Mouse (Mus musculus) layer of hippocampus, adult 11-12 months (tissue): Measurements from ENCODE around the gene 9330161L09Rik.

Experiments
- DNase-seq: peaks from one replicate; pipeline ENCODE4 v3.0.0; 2022; ENCODE audit warnings: low spot score

9330161L09Rik gene

DNA sequence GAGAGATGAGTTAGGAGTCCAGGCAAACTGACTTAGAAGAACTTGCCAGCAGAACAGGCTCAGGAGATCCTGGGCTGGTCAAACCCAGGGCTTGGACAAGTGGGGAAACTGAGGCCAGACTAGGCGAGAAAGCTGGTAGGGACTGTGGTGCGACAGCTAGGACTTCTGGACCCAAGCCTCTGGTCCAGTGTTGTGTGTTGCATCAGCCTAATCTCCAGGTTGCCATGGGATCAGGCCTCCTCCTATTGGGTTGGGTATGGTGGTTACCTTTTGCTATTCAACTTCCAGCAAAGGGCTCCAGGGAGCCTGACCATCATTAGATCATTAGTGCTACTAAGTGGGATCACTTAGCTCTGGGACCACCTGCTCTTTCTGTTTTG, 18.3 kb downstream of the 9330161L09Rik start:
- DNase-seq, result no peak

DNA sequence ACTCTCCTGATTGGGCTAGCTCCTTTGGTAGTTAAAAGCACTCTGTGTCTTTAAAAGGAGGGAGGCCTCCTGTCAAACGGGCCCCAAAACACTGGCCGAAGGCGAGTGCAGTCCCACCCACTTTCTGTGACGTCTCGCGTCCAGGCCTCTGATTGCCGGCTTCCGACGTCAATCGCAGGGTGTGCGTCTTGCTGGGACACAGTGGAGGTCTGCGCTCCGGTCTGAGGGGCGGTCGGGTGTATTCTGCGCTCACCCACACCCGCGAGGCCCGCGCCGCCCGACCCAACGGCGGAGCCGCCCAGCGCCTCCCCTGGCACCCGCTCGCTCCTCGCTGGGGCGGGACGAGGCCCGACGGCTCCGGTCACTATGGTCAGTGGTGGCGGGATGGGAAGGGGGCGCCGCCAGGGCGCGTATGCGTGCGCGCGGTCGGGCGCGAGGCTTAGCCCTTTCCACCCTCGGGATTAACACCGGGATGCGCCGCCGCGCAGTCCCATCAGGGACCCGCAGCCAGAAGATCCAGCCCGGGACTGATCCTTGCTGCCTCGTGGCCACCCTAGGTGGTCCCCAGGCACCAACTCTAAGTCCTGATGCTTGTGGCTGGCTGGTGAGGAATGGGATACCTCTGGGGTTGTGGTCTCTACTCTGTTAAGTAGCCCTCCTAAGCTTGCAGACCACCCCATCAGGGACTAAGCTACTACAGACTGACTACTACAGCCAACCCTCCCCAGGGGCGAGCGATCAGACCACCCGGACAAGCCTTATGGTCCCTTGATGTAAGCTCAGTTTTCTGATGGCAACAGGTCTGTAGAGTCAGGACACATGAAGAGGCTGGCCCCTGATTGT, 18.9 kb downstream of the 9330161L09Rik start, which contains the start of gene Otub2:
Otub2 (plus strand) TSS at position 178 of the 843 bp plus-strand sequence.
- peak; percentile 97 for DNase-seq

GRCm38 (mm10) chr12:103380226-103380625, 27.4 kb downstream of the 9330161L09Rik start:
- no peak for DNase-seq

DNA sequence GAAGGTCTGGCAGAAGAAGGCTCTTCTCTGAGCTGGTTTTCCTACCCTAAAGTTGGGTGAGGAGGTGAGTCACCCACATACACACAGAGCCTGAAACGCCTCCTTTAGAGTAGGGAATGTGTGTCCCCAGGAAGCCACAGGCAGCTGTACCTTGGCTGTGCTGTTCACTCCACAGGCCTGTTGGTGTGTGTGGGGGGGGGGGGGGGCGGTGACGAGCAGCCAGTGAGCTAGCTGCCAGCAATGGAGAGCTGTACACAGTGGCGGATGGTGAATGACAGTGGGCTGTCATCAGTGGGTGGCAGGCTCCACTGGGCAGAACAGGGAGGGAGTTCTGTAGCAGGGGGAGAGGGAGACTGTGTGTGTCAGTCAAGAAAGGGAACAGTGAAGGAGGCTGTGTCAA, 30.8 kb downstream of the 9330161L09Rik start:
- peak; percentile 48 for DNase-seq

GRCm38 (mm10) chr12:103376124-103376523, 31.5 kb downstream of the 9330161L09Rik start:
- peak; percentile 71 for DNase-seq

DNA sequence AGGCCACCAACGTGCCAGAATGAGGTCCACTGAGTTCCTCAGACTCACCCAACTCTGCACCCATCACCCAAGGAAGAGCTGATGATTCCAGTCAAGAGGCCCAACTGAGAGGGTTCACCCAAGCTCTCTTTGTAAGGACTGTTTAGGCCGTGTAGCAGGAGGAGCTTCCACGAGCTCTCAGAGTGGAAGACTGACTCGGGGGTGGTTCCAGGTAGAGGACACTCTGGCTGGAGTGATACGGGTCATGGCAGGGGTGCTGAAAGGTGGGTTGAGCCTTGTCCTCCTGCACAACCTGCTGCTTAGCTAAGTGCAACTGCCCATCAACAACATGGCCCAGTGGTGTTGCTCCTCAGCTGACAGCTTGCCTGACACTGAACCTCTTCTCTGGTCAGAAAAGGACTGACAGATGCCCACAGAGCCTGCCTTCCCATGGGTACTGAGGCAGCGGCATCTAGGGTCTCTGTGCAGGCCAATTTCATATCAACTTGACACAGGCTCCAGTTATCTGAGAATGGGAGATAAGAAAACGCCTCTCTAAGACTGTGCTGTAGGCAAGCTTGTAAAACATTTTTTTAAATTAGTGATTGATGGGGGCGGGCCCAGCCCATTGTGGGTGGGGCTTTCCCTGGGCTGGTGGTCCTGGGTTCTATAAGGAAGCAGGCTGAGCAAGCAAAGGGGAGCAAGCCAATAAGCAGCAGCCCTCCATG, 33.9 kb downstream of the 9330161L09Rik start:
- DNase-seq, result no peak

GRCm38 (mm10) chr12:103371711-103372110, 35.9 kb downstream of the 9330161L09Rik start:
- peak; percentile 70 for DNase-seq

DNA sequence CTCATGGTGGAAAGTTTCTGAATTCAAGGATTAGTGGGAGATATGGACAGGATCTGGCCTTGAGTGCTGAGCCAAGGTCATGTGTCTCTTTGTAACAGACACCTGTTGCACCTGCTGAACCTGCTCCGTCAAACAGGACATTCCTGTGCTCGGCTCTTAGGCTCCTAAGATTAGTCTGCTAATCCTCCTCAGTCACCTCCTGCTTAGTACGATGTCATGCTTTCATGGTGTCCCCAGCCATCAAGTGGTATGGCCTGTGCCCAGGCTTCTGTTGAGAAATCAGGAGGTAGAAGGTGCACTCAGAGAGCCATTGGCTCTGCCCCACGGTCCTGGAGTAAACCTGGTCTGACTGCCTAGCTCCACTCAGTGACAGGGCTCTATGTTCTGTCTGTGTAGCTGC, 36.8 kb downstream of the 9330161L09Rik start:
- no peak for DNase-seq

DNA sequence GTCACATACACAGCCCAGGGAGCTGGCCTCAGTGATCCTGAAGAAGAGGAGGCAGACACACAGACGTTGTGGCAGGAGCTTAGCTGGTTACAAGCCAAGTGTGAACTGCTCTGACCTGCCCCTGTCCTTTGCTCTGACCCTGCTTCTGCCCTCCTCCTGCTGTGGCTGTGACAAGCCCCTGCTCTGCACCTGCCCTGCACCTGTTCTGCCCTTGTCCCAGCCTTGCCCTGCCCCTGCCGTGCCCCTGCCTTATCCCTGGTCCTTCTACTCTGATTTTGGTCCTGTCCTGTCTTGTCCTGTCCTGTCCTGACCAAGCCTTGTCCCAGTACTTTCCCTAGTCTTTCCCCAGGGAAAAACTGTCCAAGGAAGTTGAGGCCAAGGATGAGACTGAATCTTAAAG, 38.8 kb downstream of the 9330161L09Rik start:
- no peak for DNase-seq

GRCm38 (mm10) chr12:103368326-103368669, 39.3 kb downstream of the 9330161L09Rik start:
- no peak for DNase-seq

GRCm38 (mm10) chr12:103367620-103368325, 39.8 kb downstream of the 9330161L09Rik start:
- peak; percentile 79 for DNase-seq

GRCm38 (mm10) chr12:103367171-103367570, 40.4 kb downstream of the 9330161L09Rik start:
- no peak for DNase-seq

DNA sequence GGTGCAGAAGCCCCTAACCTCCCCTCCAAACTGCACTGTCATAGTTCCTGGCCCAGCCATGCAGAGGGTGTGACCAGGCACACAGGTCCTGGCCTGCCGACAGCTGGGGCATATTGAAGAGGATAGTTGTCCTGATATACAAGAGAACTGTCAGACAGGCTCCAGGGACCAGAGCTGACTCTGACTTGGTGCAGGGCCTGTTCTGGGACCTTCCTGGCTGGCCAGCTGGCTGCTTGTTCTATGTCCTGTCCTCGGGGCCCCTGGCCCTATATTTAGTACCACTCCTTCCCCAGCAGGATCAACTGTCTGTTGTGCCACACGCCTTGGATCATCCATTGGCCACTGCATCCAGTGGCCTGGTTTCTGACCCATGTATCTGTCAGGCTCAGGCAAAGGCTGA, 45.3 kb downstream of the 9330161L09Rik start:
- no peak for DNase-seq

GRCm38 (mm10) chr12:103361539-103362307, 45.9 kb downstream of the 9330161L09Rik start:
- DNase-seq, result no peak

DNA sequence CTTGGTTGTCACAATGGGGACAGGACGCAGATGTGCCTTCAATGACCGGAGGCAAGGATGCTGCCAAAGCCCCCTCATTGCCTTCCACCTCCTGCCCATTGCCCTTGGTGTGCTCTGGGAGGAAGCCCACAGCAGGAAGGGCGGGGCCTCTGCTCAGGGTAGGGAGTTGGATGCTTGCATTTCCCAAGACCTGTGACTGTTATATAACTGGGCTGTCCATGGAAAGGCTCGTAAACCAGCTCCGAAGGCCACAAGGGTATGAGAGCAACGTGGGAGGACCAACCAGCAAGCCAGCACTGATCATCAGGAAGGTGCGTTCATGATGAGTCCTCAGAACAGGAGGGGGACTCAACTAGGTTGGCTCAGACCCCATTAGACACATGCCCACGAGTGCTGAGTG, 46.8 kb downstream of the 9330161L09Rik start:
- DNase-seq, result no peak

DNA sequence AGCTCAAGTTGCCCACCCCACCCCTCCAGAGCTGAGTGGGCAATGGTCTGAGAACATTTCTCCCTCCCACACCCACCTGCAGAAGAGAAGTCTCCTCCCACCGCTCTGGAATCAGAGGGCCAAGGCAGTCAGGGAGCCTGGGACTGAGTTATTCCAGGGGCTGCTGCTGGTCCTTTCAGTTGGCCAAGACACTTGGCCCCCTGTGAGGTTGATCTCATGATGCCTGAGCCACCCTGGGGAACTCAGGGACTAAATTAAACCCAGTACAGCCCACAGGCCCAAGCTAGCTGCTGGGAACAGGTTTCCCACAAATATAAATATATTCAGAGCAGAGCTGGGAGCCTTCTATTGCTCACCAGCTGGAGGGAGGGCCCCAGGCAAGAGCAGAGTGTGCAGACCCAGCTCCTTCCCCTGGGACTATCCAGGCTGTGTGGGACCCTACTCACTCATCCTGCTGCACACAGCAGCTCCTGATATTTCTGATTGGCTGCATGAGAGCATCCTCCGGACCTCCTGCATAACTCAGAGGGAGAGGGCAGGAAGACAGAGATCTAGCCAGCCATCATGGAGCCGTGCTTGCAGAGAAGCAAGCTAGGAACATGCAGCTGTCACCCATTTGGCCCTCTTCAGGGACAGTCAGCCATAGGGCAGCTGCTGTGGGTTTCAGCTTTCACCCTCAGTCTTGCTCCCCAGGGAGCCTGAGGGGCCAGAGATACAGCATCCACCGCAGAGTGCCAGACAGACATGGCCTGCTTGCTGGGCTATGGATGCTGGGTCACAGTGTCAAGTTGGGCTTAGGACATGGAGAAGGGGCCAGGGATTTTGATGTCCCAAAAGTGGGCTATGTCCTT, 48.4 kb downstream of the 9330161L09Rik start:
- no peak for DNase-seq

DNA sequence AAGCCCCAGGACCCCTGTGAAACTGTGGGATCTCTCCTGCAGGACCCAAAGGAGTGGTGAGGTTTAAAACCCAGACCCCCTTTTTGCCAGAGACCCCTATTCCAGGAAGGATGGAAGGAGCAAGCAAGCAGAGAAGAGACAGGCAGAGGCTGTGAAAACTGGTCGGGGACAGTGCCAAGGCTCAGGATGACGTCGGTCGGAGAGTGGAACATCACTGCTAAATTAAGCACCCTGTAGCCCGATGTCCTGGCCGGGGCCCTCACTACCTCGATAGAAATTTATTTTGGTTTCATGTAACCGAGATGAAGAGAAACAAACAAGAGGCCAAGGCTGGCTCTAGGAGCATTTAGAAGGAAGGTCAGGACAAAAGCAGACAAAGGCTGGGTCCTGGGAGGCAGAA, 49.4 kb downstream of the 9330161L09Rik start:
- DNase-seq, result no peak
